10 mouse cellular contexts compared by ENCODE assay signal in genomic region chr17:85664202-85664601, GRCm38 (mm10). TPM values are rescaled to one million over a fixed set of nuclear protein-coding genes. Genes with fewer than 3 reads are reported as not detected.
DNase-seq lines count a peak whose midpoint lies in the region; ATAC-seq and TF ChIP-seq lines count a peak whose summit lies in the region.
"Had no signal": no experiment of that assay in that cellular context is flagged by ENCODE, and none has a peak within 500 bp of the region (broad histone marks: within the 10 kb centered on the region; RNA-seq: fewer than 3 reads in every experiment).

No protein-coding gene starts in this region.

- WGBS in heart, embryonic 13.5 days, result 37% methylated on average over 2 of the region's 2 CpGs
- 35% methylated on average over 2 of the region's 2 CpGs for WGBS in heart, embryonic 10.5 days
- 30% methylated on average over 2 of the region's 2 CpGs for WGBS in lung, embryonic 16.5 days
- 39% methylated on average over 2 of the region's 2 CpGs for WGBS in lung, postnatal 0 days
- WGBS in limb, embryonic 13.5 days, result 26% methylated on average over 2 of the region's 2 CpGs
- WGBS in stomach, embryonic 16.5 days, result 43% methylated on average over 2 of the region's 2 CpGs

- peak overlapping the region; percentile 64 for H3K4me2 ChIP-seq in heart, embryonic 13.5 days
- H3K4me2 ChIP-seq in lung, embryonic 16.5 days (ENCODE audit: low read depth, low read length), result peak overlapping the region; percentile 51; the same call in 1 of the 2 replicates
- no peak overlapping the region for H3K4me2 ChIP-seq in lung, postnatal 0 days (replicated peaks; ENCODE audit: low read depth, low read length)
- peak overlapping the region; percentile 57 for H3K4me2 ChIP-seq in limb, embryonic 13.5 days (replicated peaks)
- peak overlapping the region; percentile 49; the same call in 1 of the 2 replicates for H3K4me2 ChIP-seq in stomach, embryonic 16.5 days (ENCODE audit: low read depth, low read length)

- no peaks in the 10 kb centered on the region for H3K9me3 ChIP-seq in heart, embryonic 13.5 days
- no peaks in the 10 kb centered on the region for H3K9me3 ChIP-seq in heart, embryonic 10.5 days
- H3K9me3 ChIP-seq in lung, embryonic 16.5 days (ENCODE audit: control insufficient read depth, low read length), result no peaks in the 10 kb centered on the region
- no peaks in the 10 kb centered on the region for H3K9me3 ChIP-seq in lung, postnatal 0 days (ENCODE audit: low read length)
- no peaks in the 10 kb centered on the region for H3K9me3 ChIP-seq in limb, embryonic 13.5 days
- H3K9me3 ChIP-seq in stomach, embryonic 16.5 days (replicated peaks; ENCODE audit: control insufficient read depth, low read length), result no peaks in the 10 kb centered on the region

- TF ChIP-seq CTCF in lung, postnatal 0 days (IDR thresholded peaks at IDR 0.05), result no peak

- no peak for DNase-seq in heart, embryonic 10.5 days (ENCODE audit: low spot score)
- DNase-seq in lung, postnatal 0 days (ENCODE audit: low spot score), result no peak
- DNase-seq in frontal cortex, postnatal 10 days (ENCODE audit: low spot score in 2 of 2), result no peak
- DNase-seq in B cell, adult 2 months, result no peak

- no peak for TF ChIP-seq EP300 in lung, postnatal 0 days (IDR thresholded peaks at IDR 0.05)

- ATAC-seq in heart, embryonic 13.5 days (ENCODE audit: extremely low read depth, insufficient number of reproducible peaks, low FRiP score, low TSS enrichment), result no peak
- ATAC-seq in lung, embryonic 16.5 days (ENCODE audit: low read depth), result 0 out of 2 replicates have a peak, but pooled peaks have one; percentile 23
- ATAC-seq in lung, postnatal 0 days, result no peak
- 0 out of 2 replicates have a peak, but pooled peaks have one; percentile 10 for ATAC-seq in limb, embryonic 13.5 days (ENCODE audit: low FRiP score, low read depth)
- ATAC-seq in stomach, embryonic 16.5 days (ENCODE audit: insufficient read depth, low FRiP score), result no peak

- H3K4me1 ChIP-seq in heart, embryonic 13.5 days, result no peaks in the 10 kb centered on the region
- no peaks in the 10 kb centered on the region for H3K4me1 ChIP-seq in heart, embryonic 10.5 days
- H3K4me1 ChIP-seq in lung, embryonic 16.5 days (replicated peaks; ENCODE audit: control insufficient read depth, insufficient read depth, low read length), result no peaks in the 10 kb centered on the region; the same call in 1 of the 2 replicates
- H3K4me1 ChIP-seq in lung, postnatal 0 days (ENCODE audit: insufficient read depth, low read depth, low read length), result no peaks in the 10 kb centered on the region
- peaks cover 11% of the 10 kb centered on the region for H3K4me1 ChIP-seq in limb, embryonic 13.5 days
- no peaks in the 10 kb centered on the region for H3K4me1 ChIP-seq in stomach, embryonic 16.5 days (ENCODE audit: control insufficient read depth, insufficient read depth, low read length)

- H3K4me3 ChIP-seq in heart, embryonic 13.5 days, result peak overlapping the region; percentile 36; the same call in 1 of the 2 replicates
- no peak overlapping the region; the same call in 1 of the 2 replicates for H3K4me3 ChIP-seq in heart, embryonic 10.5 days
- H3K4me3 ChIP-seq in lung, embryonic 16.5 days (ENCODE audit: low read length), result no peak overlapping the region
- H3K4me3 ChIP-seq in lung, postnatal 0 days (ENCODE audit: low read depth, low read length), result no peak overlapping the region
- H3K4me3 ChIP-seq in limb, embryonic 13.5 days, result no peak overlapping the region
- no peak overlapping the region for H3K4me3 ChIP-seq in stomach, embryonic 16.5 days (replicated peaks; ENCODE audit: low read length)

- H3K36me3 ChIP-seq in heart, embryonic 13.5 days, result no peaks in the 10 kb centered on the region
- no peaks in the 10 kb centered on the region for H3K36me3 ChIP-seq in heart, embryonic 10.5 days
- no peaks in the 10 kb centered on the region for H3K36me3 ChIP-seq in lung, embryonic 16.5 days (ENCODE audit: control insufficient read depth, insufficient read depth, low read length)
- no peaks in the 10 kb centered on the region for H3K36me3 ChIP-seq in lung, postnatal 0 days (ENCODE audit: insufficient read depth, low read length)
- no peaks in the 10 kb centered on the region for H3K36me3 ChIP-seq in limb, embryonic 13.5 days
- H3K36me3 ChIP-seq in stomach, embryonic 16.5 days (ENCODE audit: control insufficient read depth, insufficient read depth, low read length), result no peaks in the 10 kb centered on the region

- no peak overlapping the region for H3K27ac ChIP-seq in heart, embryonic 13.5 days (replicated peaks)
- H3K27ac ChIP-seq in heart, embryonic 10.5 days, result no peak overlapping the region
- no peak overlapping the region for H3K27ac ChIP-seq in lung, embryonic 16.5 days (ENCODE audit: low read length)
- H3K27ac ChIP-seq in lung, postnatal 0 days (ENCODE audit: low read length), result no peak overlapping the region
- H3K27ac ChIP-seq in limb, embryonic 13.5 days, result no peak overlapping the region
- H3K27ac ChIP-seq in stomach, embryonic 16.5 days (ENCODE audit: low read length), result no peak overlapping the region

- peaks cover 81% of the 10 kb centered on the region for H3K27me3 ChIP-seq in heart, embryonic 13.5 days (replicated peaks)
- peaks cover 82% of the 10 kb centered on the region for H3K27me3 ChIP-seq in heart, embryonic 10.5 days (ENCODE audit: insufficient read depth, poor library complexity, severe bottlenecking)
- peaks cover 27% of the 10 kb centered on the region for H3K27me3 ChIP-seq in lung, embryonic 16.5 days (ENCODE audit: control insufficient read depth, insufficient read depth, low read depth, low read length)
- peaks cover 10% of the 10 kb centered on the region for H3K27me3 ChIP-seq in lung, postnatal 0 days (replicated peaks; ENCODE audit: insufficient read depth, low read length)
- peaks cover 55% of the 10 kb centered on the region for H3K27me3 ChIP-seq in limb, embryonic 13.5 days
- H3K27me3 ChIP-seq in stomach, embryonic 16.5 days (ENCODE audit: control insufficient read depth, insufficient read depth, low read length), result peaks cover 8% of the 10 kb centered on the region; the same call in 1 of the 2 replicates

- H3K9ac ChIP-seq in heart, embryonic 13.5 days, result no peak overlapping the region
- H3K9ac ChIP-seq in lung, embryonic 16.5 days (ENCODE audit: low read length), result no peak overlapping the region
- no peak overlapping the region for H3K9ac ChIP-seq in lung, postnatal 0 days (replicated peaks; ENCODE audit: low read depth)
- no peak overlapping the region for H3K9ac ChIP-seq in limb, embryonic 13.5 days
- H3K9ac ChIP-seq in stomach, embryonic 16.5 days (ENCODE audit: low read length), result no peak overlapping the region; the same call in 1 of the 2 replicates

RNA-seq across cellular contexts. Expression of gene Six2, which starts 23.9 kb away (rescaled TPM):
- polyA plus RNA-seq in heart, embryonic 13.5 days (2015; fragmentation: Nextera tagmentation; extraction: Ambion mirVana), result 0.27 and 0.39 TPM in 2 replicates
- 0.32 and 1.7 TPM in 2 replicates for polyA plus RNA-seq in heart, embryonic 10.5 days (2016; fragmentation: Nextera tagmentation; extraction: Ambion mirVana)
- 0.06 and 0.19 TPM in 2 replicates for polyA plus RNA-seq in lung, embryonic 16.5 days (2015; fragmentation: Nextera tagmentation; extraction: Ambion mirVana)
- polyA plus RNA-seq in lung, postnatal 0 days (2015; fragmentation: Nextera tagmentation; extraction: Ambion mirVana), result not detected in 2 replicates
- 8.7 and 9.7 TPM in 2 replicates for polyA plus RNA-seq in limb, embryonic 13.5 days (2015; fragmentation: Nextera tagmentation; extraction: Ambion mirVana)
- polyA plus RNA-seq in stomach, embryonic 16.5 days (2015; fragmentation: Nextera tagmentation; extraction: Ambion mirVana), result 2.6 and 3.4 TPM in 2 replicates
- polyA plus RNA-seq: small intestine, adult 2 months had no signal

RNA-seq across cellular contexts. Expression of gene Six3, which starts 50.8 kb away (rescaled TPM):
- not detected in 2 replicates for polyA plus RNA-seq in heart, embryonic 13.5 days (2015; fragmentation: Nextera tagmentation; extraction: Ambion mirVana)
- 0.06 TPM in 1 of 2 replicates, not detected in the other for polyA plus RNA-seq in heart, embryonic 10.5 days (2016; fragmentation: Nextera tagmentation; extraction: Ambion mirVana)
- not detected in 2 replicates for polyA plus RNA-seq in lung, embryonic 16.5 days (2015; fragmentation: Nextera tagmentation; extraction: Ambion mirVana)
- polyA plus RNA-seq in lung, postnatal 0 days (2015; fragmentation: Nextera tagmentation; extraction: Ambion mirVana), result not detected in 2 replicates
- polyA plus RNA-seq in limb, embryonic 13.5 days (2015; fragmentation: Nextera tagmentation; extraction: Ambion mirVana), result not detected in 2 replicates
- not detected in 2 replicates for polyA plus RNA-seq in stomach, embryonic 16.5 days (2015; fragmentation: Nextera tagmentation; extraction: Ambion mirVana)
- polyA plus RNA-seq: heart, postnatal 0 days; small intestine, adult 2 months had no signal

Comparison
In these comparisons a context has a peak if more than half of its experiments do, and no peak if none do; other contexts are left out.
1. ATAC-seq: peak in lung, embryonic 16.5 days (single experiment) and limb, embryonic 13.5 days (single experiment); none in heart, embryonic 13.5 days (single experiment), lung, postnatal 0 days (single experiment) and stomach, embryonic 16.5 days (single experiment).